Mouse (Mus musculus) forebrain, postnatal 0 days (tissue): ENCODE results near the gene Tnni3k. TPM values are rescaled to one million over a fixed set of nuclear protein-coding genes. Genes with fewer than 3 reads are reported as not detected.
"Not testable (repeated sequence)": the region's sequence is repeated elsewhere in the genome, so short reads cannot be mapped to it uniquely, and the experiment has no call there.

ENCODE experiments used
- ATAC-seq: fragments of 200-750 bp; cut with Nextera tagmentation; 2 replicates; pipeline ENCODE4 v1.8.0; 2017; ENCODE audit warnings: mild to moderate bottlenecking, moderate library complexity
- DNase-seq: peaks from one replicate; pipeline ENCODE4 v3.0.0-alpha.2; 2015
- H3K27ac ChIP-seq: fragments of 300-500 bp; sonication (generic); 2 replicates; pipeline ENCODE4 v1.5.1; 2014; ENCODE audit warnings: low read depth, mild to moderate bottlenecking, antibody characterized with exemption, low read length, moderate library complexity, mixed read lengths
- H3K27me3 ChIP-seq: fragments of 300-500 bp; sonication (generic); 2 replicates; pipeline ENCODE4 v1.6.1; 2014; ENCODE audit warnings: mild to moderate bottlenecking, low read length, mixed read lengths; ENCODE audit not compliant: insufficient read depth
- H3K36me3 ChIP-seq: fragments of 300-500 bp; sonication (generic); 2 replicates; pipeline ENCODE4 v1.6.1; 2014; ENCODE audit warnings: mild to moderate bottlenecking, moderate library complexity; ENCODE audit not compliant: insufficient read depth
- H3K4me1 ChIP-seq: fragments of 300-500 bp; sonication (generic); 2 replicates; pipeline ENCODE4 v1.6.1; 2014; ENCODE audit warnings: antibody characterized with exemption; ENCODE audit not compliant: insufficient read depth
- H3K4me2 ChIP-seq: fragments of 300-500 bp; sonication (generic); 2 replicates; pipeline ENCODE4 v1.6.1; 2014; ENCODE audit warnings: low read depth, mild to moderate bottlenecking, moderate library complexity
- H3K4me3 ChIP-seq: fragments of 300-500 bp; sonication (generic); 2 replicates; pipeline ENCODE4 v1.5.1; 2014; ENCODE audit warnings: low read depth, low read length, mixed read lengths
- H3K9ac ChIP-seq: fragments of 300-500 bp; sonication (generic); 2 replicates; pipeline ENCODE4 v1.6.1; 2014; ENCODE audit warnings: mild to moderate bottlenecking
- H3K9me3 ChIP-seq: fragments of 300-500 bp; sonication (generic); 2 replicates; pipeline ENCODE4 v1.6.1; 2016; ENCODE audit warnings: low read length
- CTCF ChIP-seq: sonication (generic); IDR thresholded peaks from 2 replicates; pipeline ENCODE4 v1.5.1; 2016; ENCODE audit warnings: antibody characterized with exemption, control low read depth, low read depth
- WGBS: fragments of 180-500 bp; shearing (Covaris S2); extraction: QIAGEN DNeasy Blood & Tissue Kit; methylation state at CpG from one replicate; pipeline ENCODE4 v1.1.7; 2014; 5-methylcytosine and 5-hydroxymethylcytosine counted together
- polyA plus RNA-seq: library from polyadenylated mRNA; unstranded; fragments of >200 nt; fragmentation: Nextera tagmentation; extraction: Ambion mirVana; gene quantifications from 2 replicates; pipeline ENCODE4 v1.2.1, GENCODE M21; 2015
- total RNA-seq: library from RNA; depleted of rRNA; stranded (reverse); fragments of >200 nt; gene quantifications from 2 replicates; pipeline ENCODE4 v1.2.3, GENCODE M21; 2014

Gene Tnni3k
- total and polyA plus RNA-seq, 2 experiments from 2014 or later = 0.05 to 0.10 TPM

DNA sequence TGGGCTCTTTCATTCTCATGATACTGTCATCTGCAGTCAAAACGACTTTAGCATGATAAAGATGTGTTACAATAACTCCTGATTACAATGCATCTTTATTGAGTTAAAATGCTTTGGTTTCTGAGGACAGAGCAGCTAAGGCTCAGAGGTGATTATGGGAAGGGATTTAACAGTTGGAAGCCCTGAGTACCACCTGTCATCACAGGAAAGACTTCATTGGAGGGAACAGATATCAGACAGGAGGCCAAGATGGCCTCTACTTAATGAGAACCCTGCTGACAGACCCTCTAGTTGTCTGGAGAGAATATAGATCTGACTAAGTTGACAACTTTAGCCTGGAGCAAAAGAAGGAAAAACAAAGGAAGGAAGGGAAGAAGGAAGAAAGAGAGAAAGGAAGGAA, 214.1 kb downstream of the Tnni3k start:
- ATAC-seq (no peak), DNase-seq (no peak)

DNA sequence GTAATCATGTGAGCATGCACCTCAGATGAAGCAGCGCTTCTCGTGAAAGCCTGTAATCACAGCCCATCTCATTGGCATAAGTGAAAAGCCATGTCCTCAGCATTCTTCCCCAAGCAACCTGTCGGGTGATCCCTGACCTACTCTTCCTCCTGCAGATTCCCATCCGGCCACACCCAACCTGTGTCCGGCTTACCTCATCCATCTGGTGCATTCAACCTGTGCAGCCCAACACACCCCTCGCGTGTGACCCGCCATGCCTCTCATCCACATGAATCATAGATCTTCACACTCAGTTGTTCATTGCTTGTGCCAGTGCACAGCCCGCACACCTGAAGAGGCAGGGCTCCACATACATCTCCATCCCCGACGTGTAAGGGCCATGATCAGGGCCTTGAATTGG, 217.3 kb downstream of the Tnni3k start:
- ATAC-seq (no peak), DNase-seq (no peak)
- 94% methylated on average over 11 of the region's 11 CpGs for WGBS
- Histone ChIP-seq H3K27ac (no peak overlapping the region), H3K27me3 (no peaks in the 10 kb centered on the region), H3K4me2 (no peak overlapping the region), H3K36me3 (no peaks in the 10 kb centered on the region), H3K4me1 (no peaks in the 10 kb centered on the region), H3K4me3 (no peak overlapping the region), H3K9ac (no peak overlapping the region), H3K9me3 (no peaks in the 10 kb centered on the region)
- no peak for TF ChIP-seq CTCF

More for the DNA sequence above, 214.1 kb downstream of the Tnni3k start:
- no peak overlapping the region for H3K9ac ChIP-seq
- no peak overlapping the region for H3K27ac ChIP-seq
- TF ChIP-seq CTCF = no peak
- H3K36me3 ChIP-seq = no peaks in the 10 kb centered on the region
- H3K4me2 ChIP-seq = no peak overlapping the region
- WGBS = 25% methylated on average over 1 of the region's 1 CpGs
- H3K4me1 ChIP-seq = no peaks in the 10 kb centered on the region
- H3K9me3 ChIP-seq = no peaks in the 10 kb centered on the region
- H3K4me3 ChIP-seq = no peak overlapping the region
- no peaks in the 10 kb centered on the region for H3K27me3 ChIP-seq

DNA sequence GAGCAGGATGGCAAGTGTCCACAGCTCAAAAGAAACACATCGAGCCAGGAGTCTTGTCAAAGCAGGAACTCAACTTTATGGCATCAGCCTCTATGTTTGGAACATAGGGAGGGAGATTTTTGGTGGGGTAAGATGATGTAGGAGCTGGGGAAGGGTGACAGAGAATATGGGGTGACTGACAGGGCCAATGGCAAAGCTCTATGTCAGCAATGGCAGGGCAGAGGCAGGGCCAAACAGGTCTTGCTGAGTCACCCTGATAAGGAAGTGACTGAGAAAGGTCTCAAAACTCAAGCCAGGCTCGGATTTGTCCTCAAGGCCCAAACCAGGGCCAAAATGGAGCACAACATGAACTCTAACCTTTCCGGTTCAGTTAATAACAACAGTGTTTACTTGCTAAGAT, 219.1 kb downstream of the Tnni3k start:
- Histone ChIP-seq H3K9ac (no peak overlapping the region), H3K27me3 (no peaks in the 10 kb centered on the region), H3K4me2 (no peak overlapping the region), H3K27ac (no peak overlapping the region), H3K36me3 (no peaks in the 10 kb centered on the region), H3K4me3 (no peak overlapping the region), H3K9me3 (no peaks in the 10 kb centered on the region), H3K4me1 (no peaks in the 10 kb centered on the region)
- TF ChIP-seq CTCF = no peak
- ATAC-seq = no peak
- WGBS = 75% methylated on average over 3 of the region's 3 CpGs
- DNase-seq = no peak

DNA sequence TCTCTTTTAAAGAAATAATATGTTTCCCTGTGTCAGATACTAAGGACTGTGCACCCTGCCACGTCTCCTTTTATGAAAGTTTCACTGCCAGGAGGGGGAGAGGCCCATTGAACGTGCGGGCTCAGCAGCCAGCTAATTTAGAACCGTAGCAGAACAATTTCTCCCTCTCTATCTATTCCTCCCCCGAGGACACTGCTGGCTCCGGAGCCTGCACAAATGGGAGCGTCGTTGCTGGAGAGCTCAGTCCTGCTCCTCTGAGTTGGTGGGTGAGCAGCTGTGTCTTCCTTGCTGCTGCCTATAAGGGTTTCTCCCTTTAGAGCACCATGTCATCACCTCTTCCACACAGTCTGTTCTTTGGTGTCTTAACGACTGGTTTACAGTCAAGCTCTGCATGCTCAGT, 220.8 kb downstream of the Tnni3k start:
- no peak for DNase-seq
- WGBS = 49% methylated on average over 9 of the region's 9 CpGs

DNA sequence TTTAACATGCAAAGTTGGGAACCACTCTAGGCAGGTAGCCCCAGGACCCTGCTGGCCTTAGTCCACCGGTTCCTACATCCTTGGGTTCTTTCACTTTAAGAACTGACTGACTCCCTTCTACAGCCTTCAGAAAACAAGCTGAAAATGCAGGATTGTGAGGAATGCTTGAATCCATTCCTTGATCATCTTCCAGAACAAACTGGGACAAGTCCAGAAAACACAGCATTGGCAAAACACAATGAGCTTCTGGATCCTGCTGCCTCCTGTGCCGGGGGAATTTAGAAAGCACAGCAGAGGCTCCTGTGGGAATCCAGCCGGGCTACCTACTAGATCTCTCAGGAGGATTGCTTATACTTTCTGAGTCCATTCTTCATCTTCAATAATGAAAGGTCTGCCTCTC, 229.5 kb downstream of the Tnni3k start:
- no peak overlapping the region for H3K4me3 ChIP-seq
- H3K27ac ChIP-seq = no peak overlapping the region
- H3K27me3 ChIP-seq = no peaks in the 10 kb centered on the region
- H3K9ac ChIP-seq = no peak overlapping the region
- ATAC-seq (no peak), DNase-seq (peak; percentile 60)
- H3K9me3 ChIP-seq = no peaks in the 10 kb centered on the region
- WGBS = 65% methylated on average over 3 of the region's 3 CpGs
- no peaks in the 10 kb centered on the region for H3K36me3 ChIP-seq
- no peak overlapping the region for H3K4me2 ChIP-seq
- no peak for TF ChIP-seq CTCF
- H3K4me1 ChIP-seq = no peaks in the 10 kb centered on the region

More for the DNA sequence above, 220.8 kb downstream of the Tnni3k start:
- no peak overlapping the region for H3K9ac ChIP-seq
- no peaks in the 10 kb centered on the region for H3K4me1 ChIP-seq
- no peak overlapping the region for H3K4me3 ChIP-seq
- no peaks in the 10 kb centered on the region for H3K9me3 ChIP-seq
- H3K27ac ChIP-seq = no peak overlapping the region
- no peak for TF ChIP-seq CTCF
- H3K4me2 ChIP-seq = no peak overlapping the region
- no peaks in the 10 kb centered on the region for H3K27me3 ChIP-seq
- ATAC-seq = no peak
- H3K36me3 ChIP-seq = no peaks in the 10 kb centered on the region

DNA sequence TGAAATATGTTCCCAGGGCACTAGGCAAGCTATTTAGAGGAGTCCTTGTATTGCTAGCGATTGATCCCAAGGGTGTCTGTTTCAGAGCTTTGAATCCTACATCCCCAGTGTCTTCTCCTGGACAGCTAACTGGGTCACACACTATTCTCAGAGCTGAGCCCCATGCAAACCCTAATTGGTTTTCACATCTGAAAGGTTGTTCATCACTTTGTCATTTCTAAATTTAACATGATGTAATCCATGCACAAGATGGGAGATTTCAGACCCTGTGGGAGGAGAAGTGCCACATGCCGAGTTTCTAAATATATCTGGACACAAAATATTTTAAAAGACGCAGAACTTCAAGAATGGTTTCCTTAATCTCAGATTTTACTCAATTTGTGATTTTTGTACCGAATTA, 230.5 kb downstream of the Tnni3k start:
- no peaks in the 10 kb centered on the region for H3K27me3 ChIP-seq
- H3K9ac ChIP-seq = no peak overlapping the region
- peak; percentile 55; the same call in 1 of the 2 replicates for ATAC-seq
- no peak overlapping the region for H3K4me2 ChIP-seq
- H3K27ac ChIP-seq = no peak overlapping the region
- no peak overlapping the region for H3K4me3 ChIP-seq
- DNase-seq = no peak
- H3K9me3 ChIP-seq = no peaks in the 10 kb centered on the region
- no peaks in the 10 kb centered on the region for H3K36me3 ChIP-seq
- no peak for TF ChIP-seq CTCF
- no peaks in the 10 kb centered on the region for H3K4me1 ChIP-seq
- 79% methylated on average over 4 of the region's 4 CpGs for WGBS

DNA sequence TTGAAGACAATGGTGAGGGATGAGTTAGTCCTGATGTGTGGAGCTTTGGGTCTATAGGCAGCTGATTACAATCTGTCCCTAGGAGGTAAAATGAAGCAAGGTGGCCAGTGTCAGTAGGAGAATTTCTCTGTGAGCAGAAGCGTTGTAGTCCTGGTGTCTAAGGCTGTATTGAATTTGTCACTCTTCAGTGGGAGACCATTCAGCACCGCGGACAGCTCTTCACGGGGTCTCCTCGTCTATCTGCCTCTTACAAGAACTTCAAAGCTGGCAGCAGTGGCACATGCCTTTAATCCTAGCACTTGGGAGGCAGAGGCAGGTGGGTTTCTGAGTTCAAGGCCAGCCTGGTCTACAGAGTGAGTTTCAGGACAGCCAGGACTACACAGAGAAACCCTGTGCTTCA, 235.5 kb downstream of the Tnni3k start:
- not testable (repeated sequence) for H3K27ac ChIP-seq, H3K4me3 ChIP-seq, ATAC-seq, H3K36me3 ChIP-seq, DNase-seq, H3K9me3 ChIP-seq, H3K4me2 ChIP-seq, H3K27me3 ChIP-seq, H3K9ac ChIP-seq
- WGBS = 23% methylated on average over 5 of the region's 5 CpGs
- peaks cover 17% of the 10 kb centered on the region; the same call in 1 of the 2 replicates for H3K4me1 ChIP-seq
